Mouse (Mus musculus): Measurements from ENCODE around the gene Senp3. TPM values are rescaled to one million over a fixed set of nuclear protein-coding genes. Genes with fewer than 3 reads are reported as not detected.

Gene Senp3
- polyA plus RNA-seq, 1 experiment = 89.1 TPM

DNA sequence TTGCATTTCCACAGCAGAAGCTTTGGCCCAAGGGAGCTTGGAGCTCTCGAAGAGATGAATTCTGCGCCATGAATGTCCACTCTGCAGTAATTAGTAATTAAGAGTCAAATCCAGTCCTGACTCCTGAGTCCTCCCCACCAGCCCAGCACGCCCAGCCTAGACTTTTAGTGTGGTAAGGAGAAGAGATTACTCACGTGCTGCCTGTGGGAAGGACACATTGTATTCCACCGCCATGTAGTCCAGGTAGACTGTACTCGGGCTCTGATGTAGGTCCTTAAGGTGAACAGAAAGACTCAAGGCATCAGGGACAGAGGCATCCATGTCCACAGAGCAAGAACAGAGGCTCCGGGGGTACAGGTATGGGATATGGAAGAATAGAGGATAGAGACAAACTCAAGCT lies 17.0 kb downstream of the Senp3 start:
- no peak overlapping the region for H3K27ac ChIP-seq (ENCODE audit: control insufficient read depth, insufficient read depth, low read length)

DNA sequence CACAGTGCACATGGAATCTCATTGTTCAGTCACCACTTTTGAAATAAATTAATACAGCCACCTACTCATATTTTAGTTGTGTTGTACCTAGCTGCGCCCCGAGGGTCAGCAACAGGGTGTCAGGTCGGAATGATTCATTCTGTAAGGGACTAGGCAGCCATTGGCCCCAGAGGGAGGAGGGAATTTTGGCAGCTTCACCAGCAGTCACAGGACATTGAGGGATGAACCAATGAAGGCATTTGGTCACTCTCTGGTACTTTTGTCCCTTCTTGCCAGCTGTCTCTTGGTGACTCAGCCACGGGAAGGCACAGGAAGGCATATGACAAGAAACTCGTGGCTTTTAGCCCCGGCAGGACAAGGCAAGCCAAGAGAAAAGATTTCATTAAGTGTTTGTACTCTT lies 18.1 kb downstream of the Senp3 start:
- peaks cover 28% of the 10 kb centered on the region for H3K36me3 ChIP-seq (ENCODE audit: control insufficient read depth, insufficient read depth, low read length)
- no peaks in the 10 kb centered on the region for H3K27me3 ChIP-seq (ENCODE audit: control insufficient read depth, insufficient read depth, low read length)
- 79% methylated on average over 6 of the region's 6 CpGs for WGBS
- no peak overlapping the region for H3K4me3 ChIP-seq (ENCODE audit: control insufficient read depth, insufficient read depth, low read length)
- DNase-seq = no peak
- peaks cover 17% of the 10 kb centered on the region for H3K4me1 ChIP-seq (replicated peaks; ENCODE audit: control insufficient read depth, insufficient read depth, low read length)
- TF ChIP-seq POLR2A (IDR thresholded peaks at IDR 0.05; ENCODE audit: control insufficient read depth, extremely low read depth, insufficient read depth, low read length, poor library complexity) (no peak), CTCF (IDR thresholded peaks at IDR 0.05; ENCODE audit: borderline replicate concordance, control insufficient read depth, extremely low read depth, insufficient read depth, low read length, poor library complexity) (no peak)
- H3K27ac ChIP-seq (ENCODE audit: control insufficient read depth, insufficient read depth, low read length) = no peak overlapping the region

More for the DNA sequence above, 17.0 kb downstream of the Senp3 start:
- TF ChIP-seq CTCF (IDR thresholded peaks at IDR 0.05; ENCODE audit: borderline replicate concordance, control insufficient read depth, extremely low read depth, insufficient read depth, low read length, poor library complexity) (no peak), POLR2A (IDR thresholded peaks at IDR 0.05; ENCODE audit: control insufficient read depth, extremely low read depth, insufficient read depth, low read length, poor library complexity) (no peak)
- no peak overlapping the region for H3K4me3 ChIP-seq (ENCODE audit: control insufficient read depth, insufficient read depth, low read length)
- no peaks in the 10 kb centered on the region for H3K27me3 ChIP-seq (ENCODE audit: control insufficient read depth, insufficient read depth, low read length)
- H3K4me1 ChIP-seq (replicated peaks; ENCODE audit: control insufficient read depth, insufficient read depth, low read length) = peaks cover 17% of the 10 kb centered on the region
- no peak for DNase-seq
- WGBS = 96% methylated on average over 7 of the region's 7 CpGs
- H3K36me3 ChIP-seq (ENCODE audit: control insufficient read depth, insufficient read depth, low read length) = peaks cover 35% of the 10 kb centered on the region

DNA sequence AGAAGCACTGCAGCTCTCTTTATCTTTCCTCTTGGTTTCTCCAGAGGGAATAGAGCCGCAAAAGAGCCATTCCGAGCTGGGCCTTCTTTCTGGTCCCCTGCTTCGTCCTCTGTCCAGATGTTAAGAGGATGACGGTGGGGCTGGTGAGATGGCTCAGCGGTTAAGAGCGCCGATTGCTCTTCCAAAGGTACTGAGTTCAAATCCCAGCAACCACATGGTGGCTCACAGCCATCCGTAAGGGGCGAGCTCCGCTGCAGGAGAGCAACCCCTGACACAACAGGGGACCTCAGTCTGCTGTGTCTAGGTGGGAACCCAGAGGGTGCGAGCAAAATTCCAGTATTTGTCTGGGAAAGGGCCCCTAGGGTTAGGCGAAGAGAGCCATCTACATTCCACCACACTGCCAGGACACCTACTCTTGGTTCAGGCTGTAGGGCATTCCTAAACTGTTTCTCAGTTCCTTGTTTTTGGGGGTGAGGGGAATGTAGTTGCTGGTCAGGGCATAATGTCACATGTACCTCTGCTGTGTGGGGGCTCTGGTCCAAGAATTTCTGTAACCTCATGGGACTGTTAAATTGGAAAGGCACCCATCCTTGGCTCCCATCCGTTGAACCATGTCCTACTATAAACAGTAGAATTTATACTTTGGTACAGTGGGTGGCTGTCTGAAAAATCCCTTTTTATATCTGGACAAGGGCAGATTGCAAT lies 18.8 kb downstream of the Senp3 start:
- 86% methylated on average over 13 of the region's 13 CpGs for WGBS
- H3K36me3 ChIP-seq (ENCODE audit: control insufficient read depth, insufficient read depth, low read length) = peaks cover 25% of the 10 kb centered on the region
- no peak for DNase-seq
- H3K4me1 ChIP-seq (replicated peaks; ENCODE audit: control insufficient read depth, insufficient read depth, low read length) = peaks cover 17% of the 10 kb centered on the region
- TF ChIP-seq CTCF (IDR thresholded peaks at IDR 0.05; ENCODE audit: borderline replicate concordance, control insufficient read depth, extremely low read depth, insufficient read depth, low read length, poor library complexity) (no peak), POLR2A (IDR thresholded peaks at IDR 0.05; ENCODE audit: control insufficient read depth, extremely low read depth, insufficient read depth, low read length, poor library complexity) (no peak)
- peak overlapping the region; percentile 73 for H3K27ac ChIP-seq (ENCODE audit: control insufficient read depth, insufficient read depth, low read length)
- peak overlapping the region; percentile 65 for H3K4me3 ChIP-seq (ENCODE audit: control insufficient read depth, insufficient read depth, low read length)
- H3K27me3 ChIP-seq (ENCODE audit: control insufficient read depth, insufficient read depth, low read length) = no peaks in the 10 kb centered on the region

DNA sequence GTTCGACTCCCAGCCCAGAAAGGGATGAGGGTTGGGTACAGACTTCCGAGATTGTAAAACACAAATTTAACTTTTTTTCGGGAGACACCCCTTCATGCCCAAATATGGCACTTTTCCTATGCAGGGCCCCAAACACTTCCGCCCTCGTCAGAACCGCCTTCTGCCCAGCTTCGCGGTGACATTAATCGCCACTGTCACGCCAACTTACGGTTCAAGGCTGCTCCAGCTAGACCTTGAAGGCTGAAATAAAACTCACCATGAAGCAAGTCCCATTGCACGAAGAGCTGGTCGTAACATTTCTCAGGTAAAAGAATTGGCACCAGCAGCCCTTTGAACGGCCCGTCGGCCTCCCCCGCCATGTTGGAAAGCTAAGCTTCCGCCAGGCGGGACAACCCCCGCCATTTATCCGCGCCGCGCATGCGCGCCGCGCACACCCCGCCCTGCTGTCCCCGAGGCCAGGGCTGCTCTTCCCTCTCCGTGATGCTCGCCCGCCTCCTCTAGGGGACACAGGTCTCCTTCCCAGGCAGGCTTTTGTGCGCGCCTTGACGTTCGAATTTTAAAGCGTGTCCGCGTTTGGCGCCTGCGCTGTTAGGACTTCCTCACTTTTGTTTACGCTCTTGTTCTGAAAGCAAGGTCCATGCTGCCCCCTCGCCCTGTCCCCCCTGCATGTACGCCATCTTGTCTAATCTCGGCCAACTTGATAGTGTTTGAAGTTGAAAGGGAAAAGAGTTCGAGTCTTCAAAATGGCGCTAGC lies 19.5 kb downstream of the Senp3 start, which contains the start of gene Mpdu1:
TSS of gene Mpdu1 (minus strand) at position 430 of the 754 bp plus-strand sequence.
- peak; percentile 47; the same call in 1 of the 2 replicates for TF ChIP-seq CTCF (IDR thresholded peaks at IDR 0.05; ENCODE audit: borderline replicate concordance, control insufficient read depth, extremely low read depth, insufficient read depth, low read length, poor library complexity)
- TF ChIP-seq POLR2A (IDR thresholded peaks at IDR 0.05; ENCODE audit: control insufficient read depth, extremely low read depth, insufficient read depth, low read length, poor library complexity) = peak; percentile 88
- peak within 1 kb of the TSS; percentile 65 for H3K4me3 ChIP-seq (ENCODE audit: control insufficient read depth, insufficient read depth, low read length)
- H3K36me3 ChIP-seq (ENCODE audit: control insufficient read depth, insufficient read depth, low read length) = peaks cover 18% of the 10 kb centered on the region
- H3K27ac ChIP-seq (ENCODE audit: control insufficient read depth, insufficient read depth, low read length) = peak within 1 kb of the TSS; percentile 87
- under 1% methylated on average over 48 of the region's 48 CpGs for WGBS
- DNase-seq = peak; percentile 90
- peaks cover 17% of the 10 kb centered on the region for H3K4me1 ChIP-seq (replicated peaks; ENCODE audit: control insufficient read depth, insufficient read depth, low read length)
- H3K27me3 ChIP-seq (ENCODE audit: control insufficient read depth, insufficient read depth, low read length) = no peaks in the 10 kb centered on the region

- no peak overlapping the region for H3K27ac ChIP-seq (ENCODE audit: control insufficient read depth, insufficient read depth, low read length)
- DNase-seq = no peak
These were observed 20.5 kb downstream of the Senp3 start for GRCm38 (mm10) chr11:69661221-69661881.

GRCm38 (mm10) chr11:69657462-69657881 lies 24.4 kb downstream of the Senp3 start:
- Histone ChIP-seq H3K4me1 (replicated peaks; ENCODE audit: control insufficient read depth, insufficient read depth, low read length) (peaks cover 11% of the 10 kb centered on the region), H3K36me3 (ENCODE audit: control insufficient read depth, insufficient read depth, low read length) (peaks cover 29% of the 10 kb centered on the region)
- TF ChIP-seq POLR2A (IDR thresholded peaks at IDR 0.05; ENCODE audit: control insufficient read depth, extremely low read depth, insufficient read depth, low read length, poor library complexity) (no peak), CTCF (IDR thresholded peaks at IDR 0.05; ENCODE audit: borderline replicate concordance, control insufficient read depth, extremely low read depth, insufficient read depth, low read length, poor library complexity) (peak; percentile 44; the same call in 1 of the 2 replicates)

More at GRCm38 (mm10) chr11:69661221-69661881, 20.5 kb downstream of the Senp3 start:
- H3K36me3 ChIP-seq (ENCODE audit: control insufficient read depth, insufficient read depth, low read length) = peaks cover 22% of the 10 kb centered on the region
- 84% methylated on average over 3 of the region's 3 CpGs for WGBS
- no peaks in the 10 kb centered on the region for H3K27me3 ChIP-seq (ENCODE audit: control insufficient read depth, insufficient read depth, low read length)
- no peak overlapping the region for H3K4me3 ChIP-seq (ENCODE audit: control insufficient read depth, insufficient read depth, low read length)
- peaks cover 17% of the 10 kb centered on the region for H3K4me1 ChIP-seq (replicated peaks; ENCODE audit: control insufficient read depth, insufficient read depth, low read length)
- TF ChIP-seq CTCF (IDR thresholded peaks at IDR 0.05; ENCODE audit: borderline replicate concordance, control insufficient read depth, extremely low read depth, insufficient read depth, low read length, poor library complexity) (no peak), POLR2A (IDR thresholded peaks at IDR 0.05; ENCODE audit: control insufficient read depth, extremely low read depth, insufficient read depth, low read length, poor library complexity) (no peak)

More at GRCm38 (mm10) chr11:69657462-69657881, 24.4 kb downstream of the Senp3 start:
- no peak for DNase-seq
- H3K27ac ChIP-seq (ENCODE audit: control insufficient read depth, insufficient read depth, low read length) = no peak overlapping the region
- no peak overlapping the region for H3K4me3 ChIP-seq (ENCODE audit: control insufficient read depth, insufficient read depth, low read length)
- no peaks in the 10 kb centered on the region for H3K27me3 ChIP-seq (ENCODE audit: control insufficient read depth, insufficient read depth, low read length)
- WGBS = 88% methylated on average over 15 of the region's 15 CpGs
